Mouse (Mus musculus) cerebellum, postnatal 25 days (tissue): ENCODE results near the gene Rcor1.

Source experiments
- DNase-seq, 2 experiments: peaks; one replicate each; pipeline ENCODE4 v3.0.0; 2021; ENCODE audit warnings: mixed read lengths in 2 of 2

The Rcor1 gene

GRCm38 (mm10) chr12:111165146-111165812 is 126.1 kb downstream of the Rcor1 start:
- DNase-seq: peak; percentile 52 to 68
